Mouse (Mus musculus) bone marrow macrophage, adult 2 months (primary cell): ENCODE measurements around the gene Fbxl17. TPM values are rescaled to one million over a fixed set of nuclear protein-coding genes. Genes with fewer than 3 reads are reported as not detected.

Source experiments
- H3K27ac ChIP-seq: 2 replicates; pipeline ENCODE4 v1.5.1; 2012; ENCODE audit warnings: low read depth, low read length; ENCODE audit not compliant: insufficient read depth
- H3K4me1 ChIP-seq: 2 replicates; pipeline ENCODE4 v1.6.1; 2012; ENCODE audit warnings: low read length; ENCODE audit not compliant: control insufficient read depth, insufficient read depth
- H3K4me3 ChIP-seq: 2 replicates; pipeline ENCODE4 v1.5.1; 2012; ENCODE audit warnings: mild to moderate bottlenecking, low read length, moderate library complexity; ENCODE audit not compliant: insufficient read depth
- CTCF ChIP-seq: IDR thresholded peaks from 2 replicates; pipeline ENCODE4 v1.5.1; 2012; ENCODE audit warnings: low read depth, mild to moderate bottlenecking, low read length, moderate library complexity
- POLR2A ChIP-seq: IDR thresholded peaks from 2 replicates; pipeline ENCODE4 v1.6.1; 2012; ENCODE audit warnings: mild to moderate bottlenecking, low read depth, low read length, borderline replicate concordance
- polyA plus RNA-seq: library from polyadenylated mRNA; stranded (reverse); fragments of >200 nt; gene quantifications from 2 replicates; pipeline ENCODE4 v1.2.4, GENCODE M21; 2012; ENCODE audit not compliant: missing spikeins, insufficient read depth, insufficient read length

The Fbxl17 gene
- polyA plus RNA-seq, 1 experiment, result 21.2 TPM

- H3K27ac ChIP-seq, result no peak overlapping the region
- H3K4me3 ChIP-seq, result no peak overlapping the region
- no peaks in the 10 kb centered on the region for H3K4me1 ChIP-seq
- TF ChIP-seq CTCF (no peak), POLR2A (no peak)
Measured at GRCm38 (mm10) chr17:63110994-63111393, 388.8 kb downstream of the Fbxl17 start.

GRCm38 (mm10) chr17:63110211-63110755, 389.5 kb downstream of the Fbxl17 start:
- Histone ChIP-seq H3K4me1 (no peaks in the 10 kb centered on the region), H3K27ac (no peak overlapping the region), H3K4me3 (no peak overlapping the region)
- TF ChIP-seq CTCF (no peak), POLR2A (no peak)

GRCm38 (mm10) chr17:63108035-63108434, 391.8 kb downstream of the Fbxl17 start:
- no peak overlapping the region for H3K27ac ChIP-seq
- no peaks in the 10 kb centered on the region for H3K4me1 ChIP-seq
- TF ChIP-seq CTCF, result no peak
- no peak for TF ChIP-seq POLR2A
- no peak overlapping the region for H3K4me3 ChIP-seq

- no peaks in the 10 kb centered on the region for H3K4me1 ChIP-seq
- no peak overlapping the region for H3K4me3 ChIP-seq
- H3K27ac ChIP-seq, result no peak overlapping the region
- TF ChIP-seq CTCF (no peak), POLR2A (no peak)
Measured at GRCm38 (mm10) chr17:63107515-63107914, 392.3 kb downstream of the Fbxl17 start.

GRCm38 (mm10) chr17:63095553-63095952, 404.3 kb downstream of the Fbxl17 start:
- H3K4me1 ChIP-seq, result peaks cover 10% of the 10 kb centered on the region

GRCm38 (mm10) chr17:63095017-63095416, 404.8 kb downstream of the Fbxl17 start:
- TF ChIP-seq POLR2A (no peak), CTCF (no peak)
- Histone ChIP-seq H3K27ac (no peak overlapping the region), H3K4me1 (peaks cover 10% of the 10 kb centered on the region), H3K4me3 (no peak overlapping the region)

More at GRCm38 (mm10) chr17:63095553-63095952, 404.3 kb downstream of the Fbxl17 start:
- H3K27ac ChIP-seq, result no peak overlapping the region
- TF ChIP-seq POLR2A (no peak), CTCF (no peak)
- H3K4me3 ChIP-seq, result no peak overlapping the region

GRCm38 (mm10) chr17:63093184-63093583, 406.6 kb downstream of the Fbxl17 start:
- TF ChIP-seq POLR2A, result no peak
- no peak for TF ChIP-seq CTCF
- Histone ChIP-seq H3K27ac (no peak overlapping the region), H3K4me1 (peaks cover 10% of the 10 kb centered on the region), H3K4me3 (no peak overlapping the region)

GRCm38 (mm10) chr17:63092774-63093173, 407.0 kb downstream of the Fbxl17 start:
- Histone ChIP-seq H3K4me3 (no peak overlapping the region), H3K4me1 (peaks cover 10% of the 10 kb centered on the region), H3K27ac (no peak overlapping the region)
- TF ChIP-seq CTCF (no peak), POLR2A (no peak)

GRCm38 (mm10) chr17:63090112-63090511, 409.7 kb downstream of the Fbxl17 start:
- Histone ChIP-seq H3K4me1 (peaks cover 10% of the 10 kb centered on the region), H3K27ac (no peak overlapping the region), H3K4me3 (no peak overlapping the region)
- TF ChIP-seq POLR2A (no peak), CTCF (no peak)

- Histone ChIP-seq H3K27ac (no peak overlapping the region), H3K4me1 (no peaks in the 10 kb centered on the region), H3K4me3 (no peak overlapping the region)
- TF ChIP-seq CTCF (no peak), POLR2A (no peak)
Measured at GRCm38 (mm10) chr17:63087265-63087664, 412.6 kb downstream of the Fbxl17 start.
